Mouse (Mus musculus): ENCODE measurements at regions not wholly inside any gene's neighbourhood (a gene's known extent, or its start where the extent isn't known, plus 50 kb on each side); places are given as distances from the start of the nearest gene placed in this dataset.

DNA sequence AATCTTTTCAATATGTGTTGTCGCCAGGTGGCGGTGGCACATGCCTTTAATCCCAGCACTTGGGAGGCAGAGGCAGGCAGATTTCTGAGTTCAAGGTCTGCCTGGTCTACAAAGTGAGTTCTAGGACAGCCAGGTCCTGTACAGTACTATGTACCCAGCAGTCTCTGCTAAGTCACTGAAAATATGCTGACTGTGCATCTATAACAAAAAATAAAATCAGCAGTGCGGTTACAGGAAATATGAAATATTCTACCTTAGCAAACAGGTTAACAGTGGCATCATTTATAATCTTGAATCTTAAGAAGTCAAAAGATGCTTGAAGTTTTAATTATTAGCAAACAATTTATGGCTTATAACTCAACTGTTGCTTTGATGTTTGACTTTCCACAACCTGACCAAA, 265.5 kb downstream of the Epha7 start:
- Histone ChIP-seq H3K27ac (ENCODE audit: low read depth, low read length) (no peak overlapping the region), H3K4me3 (ENCODE audit: low read depth, low read length) (no peak overlapping the region), H3K9me3 (ENCODE audit: low read length) (no peaks in the 10 kb centered on the region), H3K36me3 (ENCODE audit: insufficient read depth, low read length) (no peaks in the 10 kb centered on the region), H3K9ac (replicated peaks; ENCODE audit: low read length, poor library complexity, severe bottlenecking) (no peak overlapping the region), H3K4me1 (ENCODE audit: insufficient read depth, low read length) (no peaks in the 10 kb centered on the region), H3K27me3 (ENCODE audit: insufficient read depth, low read length) (no peaks in the 10 kb centered on the region), H3K4me2 (ENCODE audit: low read depth, low read length, poor library complexity, severe bottlenecking) (no peak overlapping the region)
- no peak for DNase-seq (ENCODE audit: low spot score)
- no peak for ATAC-seq (ENCODE audit: low FRiP score)
- 98% methylated on average over 3 of the region's 3 CpGs for WGBS
- no peak for TF ChIP-seq CTCF (IDR thresholded peaks at IDR 0.05)

- Histone ChIP-seq H3K27me3 (ENCODE audit: insufficient read depth, low read length) (no peaks in the 10 kb centered on the region), H3K9me3 (ENCODE audit: low read length) (no peaks in the 10 kb centered on the region), H3K4me1 (ENCODE audit: insufficient read depth, low read length) (no peaks in the 10 kb centered on the region), H3K27ac (ENCODE audit: low read depth, low read length) (no peak overlapping the region), H3K4me3 (ENCODE audit: low read depth, low read length) (no peak overlapping the region), H3K9ac (replicated peaks; ENCODE audit: low read length, poor library complexity, severe bottlenecking) (no peak overlapping the region), H3K4me2 (ENCODE audit: low read depth, low read length, poor library complexity, severe bottlenecking) (no peak overlapping the region), H3K36me3 (ENCODE audit: insufficient read depth, low read length) (no peaks in the 10 kb centered on the region)
- TF ChIP-seq CTCF (IDR thresholded peaks at IDR 0.05) = no peak
- ATAC-seq (ENCODE audit: low FRiP score) (no peak), DNase-seq (ENCODE audit: low spot score) (no peak)
- 67% methylated on average over 5 of the region's 5 CpGs for WGBS
Observed at GRCm38 (mm10) chr4:29083545-29084290, 270.8 kb downstream of the Epha7 start.

- H3K36me3 ChIP-seq (ENCODE audit: insufficient read depth, low read length) = no peaks in the 10 kb centered on the region
- no peaks in the 10 kb centered on the region for H3K4me1 ChIP-seq (ENCODE audit: insufficient read depth, low read length)
- WGBS = 45% methylated on average over 4 of the region's 4 CpGs
- H3K4me2 ChIP-seq (ENCODE audit: low read depth, low read length, poor library complexity, severe bottlenecking) = no peak overlapping the region
- H3K27ac ChIP-seq (ENCODE audit: low read depth, low read length) = no peak overlapping the region
- TF ChIP-seq CTCF (IDR thresholded peaks at IDR 0.05) = no peak
- H3K9ac ChIP-seq (replicated peaks; ENCODE audit: low read length, poor library complexity, severe bottlenecking) = no peak overlapping the region
- ATAC-seq (ENCODE audit: low FRiP score) (no peak), DNase-seq (ENCODE audit: low spot score) (no peak)
- H3K27me3 ChIP-seq (ENCODE audit: insufficient read depth, low read length) = no peaks in the 10 kb centered on the region
- no peak overlapping the region for H3K4me3 ChIP-seq (ENCODE audit: low read depth, low read length)
- H3K9me3 ChIP-seq (ENCODE audit: low read length) = no peaks in the 10 kb centered on the region
Observed at GRCm38 (mm10) chr4:29090949-29091348, 278.0 kb downstream of the Epha7 start.

DNA sequence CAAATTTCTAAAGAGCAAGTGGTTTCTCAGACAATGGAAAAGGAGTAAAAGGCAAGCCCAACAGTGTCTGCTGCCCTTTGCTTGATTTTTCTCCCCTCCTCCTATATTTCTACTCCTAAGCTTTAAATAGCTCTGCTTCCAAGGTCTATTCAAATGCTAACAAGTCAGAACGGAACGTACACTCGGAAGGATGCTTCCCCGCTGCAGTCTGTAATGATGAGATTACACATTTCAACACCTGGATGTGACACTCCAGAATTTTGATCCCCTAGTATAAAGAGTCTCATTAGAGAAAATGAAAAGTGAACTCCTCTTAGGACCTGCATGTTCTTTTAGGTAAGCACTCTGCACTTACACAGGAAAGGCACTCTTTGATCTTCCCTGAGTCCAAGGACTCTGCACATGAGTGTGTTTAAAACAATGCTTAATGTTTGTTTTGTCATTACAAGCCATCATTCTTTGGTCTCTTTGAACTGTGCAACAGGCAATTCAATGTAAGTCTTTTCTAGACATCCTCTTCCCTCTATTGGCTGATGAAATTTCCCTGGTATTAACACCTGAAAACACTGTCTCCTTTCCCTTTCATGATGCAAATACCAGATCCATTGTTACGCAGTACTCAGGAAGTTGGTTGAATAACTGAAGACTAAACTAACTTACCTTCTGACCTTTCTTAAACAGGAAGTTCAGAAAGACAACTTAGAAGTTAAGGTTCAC, 278.7 kb downstream of the Epha7 start:
- no peak overlapping the region for H3K4me3 ChIP-seq (ENCODE audit: low read depth, low read length)
- TF ChIP-seq CTCF (IDR thresholded peaks at IDR 0.05) = no peak
- H3K4me1 ChIP-seq (ENCODE audit: insufficient read depth, low read length) = no peaks in the 10 kb centered on the region
- 30% methylated on average over 5 of the region's 5 CpGs for WGBS
- H3K9ac ChIP-seq (replicated peaks; ENCODE audit: low read length, poor library complexity, severe bottlenecking) = no peak overlapping the region
- H3K27me3 ChIP-seq (ENCODE audit: insufficient read depth, low read length) = no peaks in the 10 kb centered on the region
- no peak for DNase-seq (ENCODE audit: low spot score)
- H3K27ac ChIP-seq (ENCODE audit: low read depth, low read length) = no peak overlapping the region
- H3K9me3 ChIP-seq (ENCODE audit: low read length) = no peaks in the 10 kb centered on the region
- ATAC-seq (ENCODE audit: low FRiP score) = no peak
- H3K4me2 ChIP-seq (ENCODE audit: low read depth, low read length, poor library complexity, severe bottlenecking) = no peak overlapping the region
- H3K36me3 ChIP-seq (ENCODE audit: insufficient read depth, low read length) = no peaks in the 10 kb centered on the region

- no peaks in the 10 kb centered on the region for H3K27me3 ChIP-seq (ENCODE audit: insufficient read depth, low read length)
- TF ChIP-seq CTCF (IDR thresholded peaks at IDR 0.05) = no peak
- H3K9me3 ChIP-seq (ENCODE audit: low read length) = no peaks in the 10 kb centered on the region
- DNase-seq (ENCODE audit: low spot score) (no peak), ATAC-seq (ENCODE audit: low FRiP score) (no peak)
- H3K27ac ChIP-seq (ENCODE audit: low read depth, low read length) = no peak overlapping the region
- H3K36me3 ChIP-seq (ENCODE audit: insufficient read depth, low read length) = no peaks in the 10 kb centered on the region
- no peak overlapping the region for H3K9ac ChIP-seq (replicated peaks; ENCODE audit: low read length, poor library complexity, severe bottlenecking)
- WGBS = 58% methylated on average over 2 of the region's 2 CpGs
- no peak overlapping the region for H3K4me3 ChIP-seq (ENCODE audit: low read depth, low read length)
- H3K4me1 ChIP-seq (ENCODE audit: insufficient read depth, low read length) = no peaks in the 10 kb centered on the region
- H3K4me2 ChIP-seq (ENCODE audit: low read depth, low read length, poor library complexity, severe bottlenecking) = no peak overlapping the region
Observed at GRCm38 (mm10) chr4:29102373-29102772, 289.4 kb downstream of the Epha7 start.

DNA sequence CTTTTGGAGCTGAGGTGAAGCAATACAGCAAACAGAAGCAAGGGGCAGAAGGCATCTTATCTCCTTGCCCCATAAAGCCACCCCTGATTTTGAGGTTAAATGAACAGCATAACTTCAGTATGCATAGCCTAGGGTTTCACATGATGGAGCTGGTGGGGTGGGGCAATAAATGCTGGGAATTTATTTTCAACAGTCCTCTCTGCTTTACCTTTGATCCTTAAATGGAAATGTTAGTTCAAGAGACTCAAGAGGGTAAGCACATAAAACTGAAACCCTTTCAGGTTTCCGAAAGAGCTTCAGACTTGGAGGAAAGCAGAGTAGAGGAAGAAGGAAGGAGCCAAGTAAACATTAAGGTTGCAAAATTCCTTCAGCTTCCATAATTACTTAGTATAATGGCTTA, 290.5 kb downstream of the Epha7 start:
- 93% methylated on average over 1 of the region's 1 CpGs for WGBS
- no peaks in the 10 kb centered on the region for H3K27me3 ChIP-seq (ENCODE audit: insufficient read depth, low read length)
- no peak for TF ChIP-seq CTCF (IDR thresholded peaks at IDR 0.05)

More for the DNA sequence above, 290.5 kb downstream of the Epha7 start:
- H3K4me1 ChIP-seq (ENCODE audit: insufficient read depth, low read length) = no peaks in the 10 kb centered on the region
- no peak overlapping the region for H3K4me3 ChIP-seq (ENCODE audit: low read depth, low read length)
- ATAC-seq (ENCODE audit: low FRiP score) = no peak
- H3K9ac ChIP-seq (replicated peaks; ENCODE audit: low read length, poor library complexity, severe bottlenecking) = no peak overlapping the region
- no peak for DNase-seq (ENCODE audit: low spot score)
- H3K27ac ChIP-seq (ENCODE audit: low read depth, low read length) = no peak overlapping the region
- H3K4me2 ChIP-seq (ENCODE audit: low read depth, low read length, poor library complexity, severe bottlenecking) = no peak overlapping the region
- H3K9me3 ChIP-seq (ENCODE audit: low read length) = no peaks in the 10 kb centered on the region
- no peaks in the 10 kb centered on the region for H3K36me3 ChIP-seq (ENCODE audit: insufficient read depth, low read length)

Measured in midbrain, postnatal 0 days (tissue).